Mouse (Mus musculus) cerebellum, adult 2 months (tissue): ENCODE data around the gene 1700025G04Rik.

ENCODE experiments used
- CTCF ChIP-seq: fragments of 200-500 bp; IDR thresholded peaks from 2 replicates; pipeline ENCODE4 v1.5.1; 2011; ENCODE audit warnings: low read depth, mild to moderate bottlenecking, control low read depth, low read length, moderate library complexity, borderline replicate concordance; ENCODE audit not compliant: insufficient read depth
- POLR2A ChIP-seq: fragments of 200-500 bp; IDR thresholded peaks from 2 replicates; pipeline ENCODE4 v1.6.1; 2011; ENCODE audit warnings: low read length, control low read depth, borderline replicate concordance; ENCODE audit not compliant: insufficient read depth

GRCm38 (mm10) chr1:152004509-152004908 lies 85.4 kb downstream of the 1700025G04Rik start:
- TF ChIP-seq CTCF (no peak), POLR2A (no peak)
